Mouse (Mus musculus) stomach, postnatal 0 days (tissue): Measurements from ENCODE around the gene Slc4a11.

ENCODE experiments used
- CTCF ChIP-seq: IDR thresholded peaks from 2 replicates; pipeline ENCODE4 v1.5.1; 2016; ENCODE audit warnings: antibody characterized with exemption, low read depth, mild to moderate bottlenecking, moderate library complexity
- EP300 ChIP-seq: optimal IDR thresholded peaks from 2 replicates; pipeline ENCODE3; 2016; ENCODE audit warnings: antibody characterized with exemption

GRCm38 (mm10) chr2:130738019-130738418 lies 40.7 kb upstream of the Slc4a11 start:
- TF ChIP-seq CTCF (no peak), EP300 (no peak)
